Mouse (Mus musculus) lung, embryonic 15.5 days (tissue): ENCODE results near the gene Abhd11. TPM values are rescaled to one million over a fixed set of nuclear protein-coding genes. Genes with fewer than 3 reads are reported as not detected.

Experiments used
- ATAC-seq: fragments of 200-750 bp; cut with Nextera tagmentation; 2 replicates; pipeline ENCODE4 v1.8.0; 2017; ENCODE audit warnings: moderate number of reproducible peaks, borderline replicate concordance; ENCODE audit not compliant: low FRiP score, low TSS enrichment; ENCODE audit errors: extremely low read depth
- H3K27ac ChIP-seq: fragments of 300-500 bp; sonication (generic); 2 replicates; pipeline ENCODE4 v1.5.1; 2015; ENCODE audit warnings: moderate library complexity, mild to moderate bottlenecking, inconsistent platforms
- H3K27me3 ChIP-seq: fragments of 300-500 bp; sonication (generic); 2 replicates; pipeline ENCODE4 v1.6.1; 2015; ENCODE audit warnings: inconsistent platforms
- H3K36me3 ChIP-seq: fragments of 300-500 bp; sonication (generic); 2 replicates; pipeline ENCODE4 v1.6.1; 2015; ENCODE audit warnings: inconsistent platforms
- H3K4me1 ChIP-seq: fragments of 300-500 bp; sonication (generic); 2 replicates; pipeline ENCODE4 v1.6.1; 2015; ENCODE audit warnings: inconsistent platforms
- H3K4me2 ChIP-seq: fragments of 300-500 bp; sonication (generic); 2 replicates; pipeline ENCODE4 v1.6.1; 2015; ENCODE audit warnings: inconsistent platforms, mild to moderate bottlenecking, moderate library complexity
- H3K4me3 ChIP-seq: fragments of 300-500 bp; sonication (generic); 2 replicates; pipeline ENCODE4 v1.5.1; 2015; ENCODE audit warnings: mild to moderate bottlenecking, inconsistent platforms
- H3K9ac ChIP-seq: fragments of 300-500 bp; sonication (generic); 2 replicates; pipeline ENCODE4 v1.6.1; 2015; ENCODE audit warnings: inconsistent platforms
- H3K9me3 ChIP-seq: fragments of 300-500 bp; sonication (generic); 2 replicates; pipeline ENCODE4 v1.6.1; 2016; ENCODE audit warnings: inconsistent platforms
- WGBS: fragments of 180-500 bp; shearing (Covaris S2); methylation state at CpG from one replicate; pipeline ENCODE4 v1.1.7; 2015; 5-methylcytosine and 5-hydroxymethylcytosine counted together
- polyA plus RNA-seq: library from polyadenylated mRNA; unstranded; fragments of >200 nt; fragmentation: Nextera tagmentation; extraction: Ambion mirVana; gene quantifications from 2 replicates; pipeline ENCODE4 v1.2.1, GENCODE M21; 2015

The Abhd11 gene
- polyA plus RNA-seq, 1 experiment from 2014 or later: 66.7 TPM

GRCm38 (mm10) chr5:134974294-134974693, 34.7 kb upstream of the Abhd11 start:
- Histone ChIP-seq H3K27ac (peak overlapping the region; percentile 84), H3K9me3 (no peaks in the 10 kb centered on the region), H3K36me3 (no peaks in the 10 kb centered on the region), H3K4me3 (no peak overlapping the region), H3K9ac (no peak overlapping the region), H3K4me2 (0 out of 2 replicates have a peak overlapping the region, but pooled peaks have one; percentile 13), H3K4me1 (peaks cover 23% of the 10 kb centered on the region), H3K27me3 (no peaks in the 10 kb centered on the region)
- peak; percentile 69 for ATAC-seq
- WGBS: 5% methylated on average over 7 of the region's 7 CpGs

DNA sequence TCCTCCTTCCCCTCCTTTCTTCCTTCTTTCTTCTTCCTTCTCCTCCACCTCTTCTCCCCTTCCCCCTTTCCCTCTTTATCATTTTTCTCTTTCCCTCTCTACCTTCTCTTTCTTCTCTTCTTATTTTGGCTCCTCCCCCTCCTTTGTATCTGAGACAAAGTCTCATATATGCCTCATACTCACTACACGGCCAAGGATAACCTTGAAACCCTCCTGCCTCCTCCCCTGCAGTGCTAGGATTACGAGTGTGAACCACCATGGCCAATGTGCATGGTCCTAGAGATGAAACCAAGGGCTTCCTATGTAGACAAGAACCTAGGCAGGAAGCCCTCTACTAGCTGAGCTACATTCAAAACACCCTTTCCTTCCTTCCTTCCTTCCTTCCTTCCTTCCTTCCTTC, 34.0 kb upstream of the Abhd11 start:
- no peak for ATAC-seq
- Histone ChIP-seq H3K9me3 (no peaks in the 10 kb centered on the region), H3K4me1 (peaks cover 23% of the 10 kb centered on the region), H3K4me2 (no peak overlapping the region), H3K9ac (no peak overlapping the region), H3K36me3 (no peaks in the 10 kb centered on the region), H3K27ac (peak overlapping the region; percentile 84), H3K27me3 (no peaks in the 10 kb centered on the region), H3K4me3 (no peak overlapping the region)
- 32% methylated on average over 2 of the region's 2 CpGs for WGBS

DNA sequence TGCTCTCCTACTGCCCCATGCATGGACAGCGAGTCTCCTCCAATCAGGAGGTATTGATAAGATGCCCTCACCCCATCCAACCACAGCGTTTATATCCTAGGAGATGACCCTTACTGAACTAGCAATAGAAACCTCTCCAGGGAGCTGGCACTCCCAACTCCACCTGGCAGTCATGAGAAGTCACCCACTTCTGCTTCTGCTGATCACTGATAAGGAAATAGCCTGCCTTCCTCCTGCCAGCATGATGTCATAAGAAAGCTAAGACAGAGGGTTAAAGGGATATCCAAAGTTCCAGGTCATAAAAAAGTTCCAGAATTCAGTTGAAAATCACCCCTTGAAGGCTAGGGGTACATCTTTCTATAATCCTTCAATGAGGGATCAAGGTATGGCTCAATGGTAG, 32.8 kb upstream of the Abhd11 start:
- H3K27me3 ChIP-seq: no peaks in the 10 kb centered on the region
- H3K4me3 ChIP-seq: no peak overlapping the region
- 74% methylated on average over 2 of the region's 2 CpGs for WGBS
- no peaks in the 10 kb centered on the region for H3K36me3 ChIP-seq
- no peak overlapping the region for H3K4me2 ChIP-seq
- H3K4me1 ChIP-seq: peaks cover 18% of the 10 kb centered on the region
- no peak for ATAC-seq
- H3K27ac ChIP-seq: no peak overlapping the region
- no peak overlapping the region for H3K9ac ChIP-seq
- H3K9me3 ChIP-seq: no peaks in the 10 kb centered on the region

DNA sequence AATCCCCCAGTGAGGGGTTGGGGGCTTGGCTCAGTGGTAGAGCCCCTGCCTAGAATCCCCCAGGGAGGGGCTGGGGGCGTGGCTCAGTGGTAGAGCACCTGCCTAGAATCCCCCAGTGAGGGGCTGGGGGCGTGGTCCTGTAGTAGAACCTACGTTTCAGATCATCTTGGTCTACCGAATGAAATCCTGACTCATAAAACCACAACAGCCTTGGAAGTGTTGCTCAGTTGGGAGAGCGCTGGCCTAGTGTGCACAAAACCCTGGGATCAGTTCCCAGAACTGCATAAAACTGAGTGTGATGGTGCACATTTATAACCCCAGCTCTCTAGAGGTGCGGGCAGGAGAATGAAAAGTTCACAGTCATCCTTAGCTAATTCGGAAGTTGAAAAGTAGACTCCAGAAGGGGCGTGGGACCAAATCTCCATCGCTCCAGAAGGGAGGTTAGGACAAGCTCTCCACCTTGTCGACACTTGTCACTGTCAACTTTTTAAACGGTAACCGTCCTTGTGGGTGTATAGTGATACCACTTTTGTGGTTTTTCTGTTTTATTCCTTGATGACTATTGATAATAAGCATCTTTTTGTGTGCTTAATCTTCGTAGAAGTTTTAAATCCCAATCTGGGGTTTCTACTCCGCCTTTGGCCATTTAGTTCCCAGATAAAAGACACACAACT, 32.2 kb upstream of the Abhd11 start:
- no peaks in the 10 kb centered on the region for H3K27me3 ChIP-seq
- no peak overlapping the region for H3K4me2 ChIP-seq
- H3K9ac ChIP-seq: no peak overlapping the region
- H3K9me3 ChIP-seq: no peaks in the 10 kb centered on the region
- H3K27ac ChIP-seq: no peak overlapping the region
- no peaks in the 10 kb centered on the region for H3K36me3 ChIP-seq
- H3K4me3 ChIP-seq: no peak overlapping the region
- H3K4me1 ChIP-seq: peaks cover 17% of the 10 kb centered on the region
- no peak for ATAC-seq
- 81% methylated on average over 14 of the region's 14 CpGs for WGBS

DNA sequence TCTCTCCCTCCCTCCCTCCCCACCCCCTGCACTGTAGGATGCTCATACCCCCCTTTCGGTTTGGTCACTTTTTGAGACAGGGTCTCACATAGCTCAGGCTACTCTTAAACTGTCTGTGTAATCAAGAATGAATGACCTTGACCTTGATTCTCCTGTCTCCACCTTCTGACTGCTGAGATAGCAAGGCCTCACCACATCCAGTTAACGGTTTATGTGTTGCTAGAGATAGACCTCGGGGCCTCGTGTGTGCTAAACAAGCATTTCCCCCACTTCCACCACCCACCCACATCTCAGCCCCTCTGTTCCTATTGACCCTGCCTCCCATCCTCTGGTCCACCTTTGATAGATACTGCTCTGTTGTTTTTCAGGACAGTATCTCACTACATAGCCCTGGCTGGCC, 31.1 kb upstream of the Abhd11 start:
- Histone ChIP-seq H3K9ac (no peak overlapping the region), H3K4me1 (peaks cover 17% of the 10 kb centered on the region), H3K27me3 (no peaks in the 10 kb centered on the region), H3K4me3 (no peak overlapping the region), H3K9me3 (no peaks in the 10 kb centered on the region), H3K27ac (no peak overlapping the region), H3K4me2 (no peak overlapping the region), H3K36me3 (no peaks in the 10 kb centered on the region)
- no peak for ATAC-seq
- WGBS: 73% methylated on average over 4 of the region's 4 CpGs

DNA sequence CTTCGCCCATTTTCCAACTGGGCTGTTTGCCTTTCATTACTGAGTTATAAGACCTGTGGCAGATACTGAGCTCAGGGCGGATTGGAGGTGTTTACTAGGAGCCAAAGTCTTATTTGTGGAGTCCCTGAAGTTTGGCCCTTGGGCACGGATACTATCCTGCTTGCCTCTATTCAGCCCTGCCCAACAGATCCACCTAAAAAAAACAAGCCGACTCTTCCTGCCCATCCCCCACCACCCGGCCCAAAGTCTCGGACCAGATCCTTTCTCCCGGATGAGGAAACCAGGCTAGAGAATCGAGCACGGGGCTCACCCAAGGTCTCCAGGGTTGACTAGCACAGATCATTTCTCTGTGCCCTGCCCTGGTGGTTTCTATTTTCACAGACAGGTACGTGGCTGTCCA, 27.8 kb upstream of the Abhd11 start:
- Histone ChIP-seq H3K27ac (no peak overlapping the region), H3K27me3 (peaks cover 20% of the 10 kb centered on the region), H3K36me3 (no peaks in the 10 kb centered on the region), H3K4me3 (no peak overlapping the region), H3K9me3 (no peaks in the 10 kb centered on the region), H3K4me2 (no peak overlapping the region), H3K9ac (no peak overlapping the region), H3K4me1 (peaks cover 19% of the 10 kb centered on the region)
- 59% methylated on average over 10 of the region's 10 CpGs for WGBS
- ATAC-seq: no peak

DNA sequence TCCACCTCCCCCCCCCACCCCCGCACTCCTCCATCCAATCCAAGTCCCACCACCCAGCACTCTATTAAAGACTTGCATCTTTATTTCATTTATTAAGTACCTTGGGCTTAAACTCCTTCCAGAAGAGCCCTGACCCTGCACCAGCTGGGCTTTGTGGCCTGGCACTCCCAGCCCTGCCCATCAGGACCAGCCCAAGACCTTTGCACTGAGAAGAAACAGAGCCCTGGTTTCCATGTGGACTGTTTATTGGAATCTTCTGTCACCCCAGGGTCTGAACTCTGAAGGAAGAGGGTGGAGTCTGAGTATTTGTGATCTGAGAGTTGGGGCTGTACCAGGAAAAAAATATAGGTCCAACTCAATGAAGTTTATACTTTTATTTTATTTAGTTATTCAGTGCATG, 25.8 kb upstream of the Abhd11 start:
- Histone ChIP-seq H3K4me1 (peaks cover 24% of the 10 kb centered on the region), H3K27me3 (peaks cover 39% of the 10 kb centered on the region), H3K4me2 (no peak overlapping the region), H3K9ac (no peak overlapping the region), H3K4me3 (no peak overlapping the region), H3K36me3 (no peaks in the 10 kb centered on the region), H3K27ac (no peak overlapping the region), H3K9me3 (no peaks in the 10 kb centered on the region)
- no peak for ATAC-seq
- WGBS: 80% methylated on average over 1 of the region's 1 CpGs

- H3K4me3 ChIP-seq: no peak overlapping the region
- peaks cover 24% of the 10 kb centered on the region for H3K4me1 ChIP-seq
- peaks cover 44% of the 10 kb centered on the region for H3K27me3 ChIP-seq
- H3K4me2 ChIP-seq: no peak overlapping the region
- WGBS: 25% methylated on average over 3 of the region's 3 CpGs
- no peaks in the 10 kb centered on the region for H3K36me3 ChIP-seq
- H3K27ac ChIP-seq: 0 out of 2 replicates have a peak overlapping the region, but pooled peaks have one; percentile 93
- no peak overlapping the region for H3K9ac ChIP-seq
- no peaks in the 10 kb centered on the region for H3K9me3 ChIP-seq
- ATAC-seq: no peak
Measured at GRCm38 (mm10) chr5:134983771-134984170, 25.2 kb upstream of the Abhd11 start.

- peak; percentile 93 for ATAC-seq
- Histone ChIP-seq H3K4me3 (peak within 1 kb of the TSS; percentile 44), H3K9me3 (no peaks in the 10 kb centered on the region), H3K4me2 (peak within 1 kb of the TSS; percentile 47), H3K27me3 (peaks cover 48% of the 10 kb centered on the region), H3K27ac (peak within 1 kb of the TSS; percentile 93), H3K4me1 (peaks cover 36% of the 10 kb centered on the region), H3K9ac (peak within 1 kb of the TSS; percentile 56), H3K36me3 (no peaks in the 10 kb centered on the region)
- under 1% methylated on average over 25 of the region's 25 CpGs for WGBS
Measured at GRCm38 (mm10) chr5:134985633-134986297, 23.2 kb upstream of the Abhd11 start, which contains the start of gene Cldn3. Gene Cldn3 (plus strand): TSS chr5:134986214.

DNA sequence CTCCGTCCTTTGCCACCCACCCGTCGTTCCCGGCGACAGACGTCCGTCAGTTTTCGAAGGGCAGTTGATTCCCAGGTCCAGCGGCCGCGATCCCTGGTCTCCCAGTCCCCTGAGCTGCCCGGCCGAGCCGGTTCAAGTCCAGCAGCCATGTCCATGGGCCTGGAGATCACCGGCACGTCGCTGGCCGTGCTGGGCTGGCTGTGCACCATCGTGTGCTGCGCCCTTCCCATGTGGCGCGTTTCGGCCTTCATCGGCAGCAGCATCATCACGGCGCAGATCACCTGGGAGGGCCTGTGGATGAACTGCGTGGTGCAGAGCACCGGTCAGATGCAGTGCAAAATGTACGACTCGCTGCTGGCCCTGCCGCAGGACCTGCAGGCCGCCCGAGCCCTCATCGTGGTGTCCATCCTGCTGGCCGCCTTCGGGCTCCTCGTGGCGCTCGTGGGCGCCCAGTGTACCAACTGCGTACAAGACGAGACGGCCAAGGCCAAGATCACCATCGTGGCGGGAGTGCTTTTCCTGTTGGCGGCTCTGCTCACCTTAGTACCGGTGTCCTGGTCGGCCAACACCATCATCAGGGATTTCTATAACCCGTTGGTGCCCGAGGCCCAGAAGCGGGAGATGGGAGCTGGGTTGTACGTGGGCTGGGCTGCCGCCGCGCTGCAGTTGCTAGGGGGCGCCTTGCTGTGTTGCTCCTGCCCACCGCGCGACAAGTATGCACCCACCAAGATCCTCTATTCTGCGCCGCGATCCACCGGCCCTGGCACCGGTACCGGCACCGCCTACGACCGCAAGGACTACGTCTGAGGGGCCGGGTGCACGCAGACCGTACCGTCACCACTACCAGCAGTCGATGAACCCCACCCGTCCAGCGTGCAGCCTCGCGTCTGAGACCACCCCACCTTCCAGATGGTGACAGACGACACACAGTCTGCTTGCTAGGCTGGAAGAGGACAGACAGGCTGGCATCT, 22.4 kb upstream of the Abhd11 start:
- Histone ChIP-seq H3K36me3 (no peaks in the 10 kb centered on the region), H3K9me3 (no peaks in the 10 kb centered on the region), H3K4me1 (peaks cover 36% of the 10 kb centered on the region), H3K4me2 (peak overlapping the region; percentile 47), H3K4me3 (peak overlapping the region; percentile 44), H3K27ac (peak overlapping the region; percentile 93), H3K27me3 (peaks cover 48% of the 10 kb centered on the region), H3K9ac (peak overlapping the region; percentile 56)
- no peak for ATAC-seq
- WGBS: 3% methylated on average over 79 of the region's 79 CpGs

DNA sequence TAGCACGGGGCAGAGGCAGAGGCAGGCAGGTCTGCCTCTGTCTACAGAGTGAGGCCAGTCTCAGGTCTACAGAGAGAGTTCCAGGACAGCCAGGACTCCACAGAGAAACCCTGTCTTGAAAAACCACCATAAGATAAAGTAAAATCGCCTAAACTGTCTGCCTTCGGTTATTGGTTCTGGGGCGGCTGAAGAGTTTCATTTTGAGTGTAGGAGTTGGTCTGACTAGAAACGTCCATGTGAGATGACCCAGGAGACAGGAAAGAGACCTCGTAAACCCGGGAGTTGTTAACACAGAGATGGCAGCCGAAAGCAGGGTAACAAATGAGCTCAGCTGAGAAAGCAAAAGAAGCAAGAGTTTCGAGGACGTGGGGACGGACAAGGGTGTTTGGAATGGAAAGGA, 19.8 kb upstream of the Abhd11 start:
- Histone ChIP-seq H3K4me2 (peak overlapping the region; percentile 47), H3K9me3 (no peaks in the 10 kb centered on the region), H3K4me1 (peaks cover 35% of the 10 kb centered on the region), H3K27ac (peak overlapping the region; percentile 12; the same call in 1 of the 2 replicates), H3K27me3 (peaks cover 48% of the 10 kb centered on the region), H3K4me3 (peak overlapping the region; percentile 44), H3K9ac (peak overlapping the region; percentile 38), H3K36me3 (no peaks in the 10 kb centered on the region)
- 34% methylated on average over 11 of the region's 11 CpGs for WGBS
- ATAC-seq: no peak
